Mouse (Mus musculus) embryonic fibroblast, embryonic 13.5 days (primary cell): ENCODE results near the gene Dnajc6. TPM values are rescaled to one million over a fixed set of nuclear protein-coding genes. Genes with fewer than 3 reads are reported as not detected.

Experiments
- H3K27ac ChIP-seq: 2 replicates; pipeline ENCODE4 v1.5.1; 2012; ENCODE audit warnings: low read length, control low read depth, inconsistent platforms; ENCODE audit not compliant: insufficient read depth
- H3K4me1 ChIP-seq: 2 replicates; pipeline ENCODE4 v1.6.1; 2011; ENCODE audit warnings: low read length; ENCODE audit not compliant: control insufficient read depth, insufficient read depth
- H3K4me3 ChIP-seq: 2 replicates; pipeline ENCODE4 v1.5.1; 2011; ENCODE audit warnings: mild to moderate bottlenecking, control low read depth, low read length; ENCODE audit not compliant: insufficient read depth
- CTCF ChIP-seq: IDR thresholded peaks from 2 replicates; pipeline ENCODE4 v1.5.1; 2011; ENCODE audit warnings: mild to moderate bottlenecking, control low read depth, low read length, moderate library complexity, borderline replicate concordance; ENCODE audit not compliant: insufficient read depth
- POLR2A ChIP-seq: IDR thresholded peaks from 2 replicates; pipeline ENCODE4 v1.6.1; 2011; ENCODE audit warnings: low read depth, mild to moderate bottlenecking, control low read depth, low read length, moderate library complexity
- polyA plus RNA-seq: library from polyadenylated mRNA; stranded (reverse); fragments of >200 nt; gene quantifications from 2 replicates; pipeline ENCODE4 v1.2.4, GENCODE M21; 2011; ENCODE audit warnings: low read depth; ENCODE audit not compliant: missing spikeins, insufficient read length

The Dnajc6 gene
- polyA plus RNA-seq, 1 experiment, result not detected

GRCm38 (mm10) chr4:101647976-101648642, 151.7 kb downstream of the Dnajc6 start:
- peak overlapping the region; percentile 88 for H3K4me3 ChIP-seq
- TF ChIP-seq POLR2A (peak; percentile 42; the same call in 1 of the 2 replicates), CTCF (no peak)
- H3K4me1 ChIP-seq, result peaks cover 2% of the 10 kb centered on the region; the same call in 1 of the 2 replicates
- peak overlapping the region; percentile 87 for H3K27ac ChIP-seq

- H3K27ac ChIP-seq, result peak overlapping the region; percentile 87; the same call in 1 of the 2 replicates
Observed at GRCm38 (mm10) chr4:101648745-101649144, 152.3 kb downstream of the Dnajc6 start.

GRCm38 (mm10) chr4:101650961-101651360, 154.5 kb downstream of the Dnajc6 start:
- TF ChIP-seq POLR2A, result no peak
- no peak for TF ChIP-seq CTCF
- Histone ChIP-seq H3K27ac (no peak overlapping the region), H3K4me3 (no peak overlapping the region), H3K4me1 (peaks cover 2% of the 10 kb centered on the region; the same call in 1 of the 2 replicates)

More at GRCm38 (mm10) chr4:101648745-101649144, 152.3 kb downstream of the Dnajc6 start:
- H3K4me1 ChIP-seq, result peaks cover 3% of the 10 kb centered on the region; the same call in 1 of the 2 replicates
- H3K4me3 ChIP-seq, result peak overlapping the region; percentile 88
- no peak for TF ChIP-seq CTCF
- no peak for TF ChIP-seq POLR2A

GRCm38 (mm10) chr4:101654256-101654655, 157.8 kb downstream of the Dnajc6 start:
- Histone ChIP-seq H3K4me1 (0 out of 2 replicates have a peak, but pooled peaks cover 2% of the 10 kb centered on the region), H3K4me3 (no peak overlapping the region), H3K27ac (no peak overlapping the region)
- TF ChIP-seq CTCF, result no peak

- no peak for TF ChIP-seq CTCF
- TF ChIP-seq POLR2A, result no peak
- Histone ChIP-seq H3K4me3 (no peak overlapping the region), H3K27ac (no peak overlapping the region), H3K4me1 (0 out of 2 replicates have a peak, but pooled peaks cover 2% of the 10 kb centered on the region)
Observed at GRCm38 (mm10) chr4:101654788-101655414, 158.5 kb downstream of the Dnajc6 start.

- no peak overlapping the region for H3K27ac ChIP-seq
- no peak for TF ChIP-seq POLR2A
- no peak for TF ChIP-seq CTCF
- no peak overlapping the region for H3K4me3 ChIP-seq
- H3K4me1 ChIP-seq, result 0 out of 2 replicates have a peak, but pooled peaks cover 2% of the 10 kb centered on the region
Observed at GRCm38 (mm10) chr4:101655415-101655790, 159.0 kb downstream of the Dnajc6 start.

GRCm38 (mm10) chr4:101656056-101656455, 159.6 kb downstream of the Dnajc6 start:
- Histone ChIP-seq H3K4me1 (0 out of 2 replicates have a peak, but pooled peaks cover 2% of the 10 kb centered on the region), H3K4me3 (no peak overlapping the region), H3K27ac (no peak overlapping the region)
- TF ChIP-seq CTCF (no peak), POLR2A (no peak)

- no peak overlapping the region for H3K4me3 ChIP-seq
- H3K27ac ChIP-seq, result no peak overlapping the region
- 0 out of 2 replicates have a peak, but pooled peaks cover 2% of the 10 kb centered on the region for H3K4me1 ChIP-seq
- no peak for TF ChIP-seq CTCF
Observed at GRCm38 (mm10) chr4:101656956-101657570, 160.6 kb downstream of the Dnajc6 start.

- H3K4me3 ChIP-seq, result no peak overlapping the region
- no peaks in the 10 kb centered on the region for H3K4me1 ChIP-seq
- no peak for TF ChIP-seq CTCF
- TF ChIP-seq POLR2A, result no peak
- H3K27ac ChIP-seq, result no peak overlapping the region
Observed at GRCm38 (mm10) chr4:101664160-101664750, 167.8 kb downstream of the Dnajc6 start.

- no peak for TF ChIP-seq CTCF
- no peak for TF ChIP-seq POLR2A
Observed at GRCm38 (mm10) chr4:101664766-101665165, 168.3 kb downstream of the Dnajc6 start.

More at GRCm38 (mm10) chr4:101664766-101665165, 168.3 kb downstream of the Dnajc6 start:
- Histone ChIP-seq H3K4me3 (no peak overlapping the region), H3K27ac (no peak overlapping the region), H3K4me1 (no peaks in the 10 kb centered on the region)
